Mouse (Mus musculus): ENCODE results near the gene Apba3.

DNA sequence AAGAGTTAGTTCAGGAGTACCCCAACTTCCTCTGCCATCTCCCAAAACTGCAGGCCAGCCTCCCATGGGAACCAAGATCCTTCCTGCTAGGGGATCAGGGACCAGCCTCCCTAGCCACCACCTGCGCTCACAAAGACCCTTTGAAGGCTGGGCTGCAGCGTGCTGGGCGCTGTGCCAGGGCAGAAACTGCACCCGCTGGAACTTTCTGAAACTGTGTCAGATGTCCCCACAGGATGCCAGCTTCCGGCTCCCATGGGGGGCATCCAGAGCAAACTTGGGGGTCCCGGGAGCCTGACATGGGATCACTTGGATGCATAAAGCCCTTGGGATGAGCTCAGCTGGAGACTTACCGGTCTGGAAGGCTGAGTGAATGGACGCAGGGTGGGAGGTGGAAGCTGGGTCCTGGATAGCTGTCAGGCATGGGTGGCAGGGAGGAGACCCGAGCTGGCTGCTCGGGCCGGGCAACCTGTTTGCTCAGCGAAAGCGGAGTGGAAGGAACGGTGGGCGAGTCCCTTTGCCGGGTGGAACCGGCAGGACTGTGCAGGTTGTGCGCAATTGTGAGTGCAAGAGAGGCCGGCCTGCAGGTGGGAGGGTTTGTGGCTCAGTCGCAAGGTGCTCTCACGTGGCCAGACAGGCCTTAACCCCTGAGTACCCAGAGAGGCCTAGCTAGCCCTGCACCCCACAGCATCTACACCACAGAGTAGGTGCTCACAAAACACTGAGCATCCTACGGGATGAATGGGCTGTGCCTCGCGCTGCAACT lies 24.1 kb downstream of the Apba3 start:
- TF ChIP-seq POLR2A (IDR thresholded peaks at IDR 0.05; ENCODE audit: borderline replicate concordance, control insufficient read depth, low read depth, low read length) (0 out of 2 replicates have a peak, but pooled peaks have one; percentile 21), CTCF (IDR thresholded peaks at IDR 0.05; ENCODE audit: control insufficient read depth, insufficient read depth, low read length) (no peak)
